Mouse (Mus musculus): ENCODE results near the gene Mybph. TPM values are rescaled to one million over a fixed set of nuclear protein-coding genes. Genes with fewer than 3 reads are reported as not detected.

Gene Mybph
- polyA plus RNA-seq, 1 experiment from 2014 or later = 0.36 TPM

GRCm38 (mm10) chr1:134192024-134192423, 1.2 kb upstream of the Mybph start:
- no peaks in the 10 kb centered on the region for H3K9me3 ChIP-seq (ENCODE audit: control insufficient read depth, low read length)
- H3K27ac ChIP-seq (ENCODE audit: low read depth, low read length) = no peak overlapping the region
- 48% methylated on average over 4 of the region's 4 CpGs for WGBS
- ATAC-seq (replicated peaks; ENCODE audit: low FRiP score) = no peak
- H3K27me3 ChIP-seq (replicated peaks; ENCODE audit: control insufficient read depth, insufficient read depth, low read length) = peaks cover 22% of the 10 kb centered on the region
- DNase-seq (ENCODE audit: low spot score) = no peak
- no peaks in the 10 kb centered on the region for H3K36me3 ChIP-seq (ENCODE audit: control insufficient read depth, insufficient read depth, low read length)
- H3K4me1 ChIP-seq (replicated peaks; ENCODE audit: control insufficient read depth, insufficient read depth, low read length) = peaks cover 13% of the 10 kb centered on the region
- no peak overlapping the region for H3K4me3 ChIP-seq (ENCODE audit: low read depth, low read length)
- H3K4me2 ChIP-seq = no peak overlapping the region
- no peak overlapping the region for H3K9ac ChIP-seq (ENCODE audit: low read depth, low read length)

GRCm38 (mm10) chr1:134193674-134194197, 488 bp downstream of the Mybph start:
- peaks cover 13% of the 10 kb centered on the region for H3K4me1 ChIP-seq (replicated peaks; ENCODE audit: control insufficient read depth, insufficient read depth, low read length)

GRCm38 (mm10) chr1:134194298-134195022, 1.2 kb downstream of the Mybph start:
- H3K9me3 ChIP-seq (ENCODE audit: control insufficient read depth, low read length) = no peaks in the 10 kb centered on the region
- ATAC-seq (replicated peaks; ENCODE audit: low FRiP score) (no peak), DNase-seq (ENCODE audit: low spot score) (no peak)
- H3K27me3 ChIP-seq (replicated peaks; ENCODE audit: control insufficient read depth, insufficient read depth, low read length) = peaks cover 11% of the 10 kb centered on the region; the same call in 1 of the 2 replicates
- H3K4me3 ChIP-seq (ENCODE audit: low read depth, low read length) = no peak overlapping the region
- H3K4me2 ChIP-seq = no peak overlapping the region
- peaks cover 13% of the 10 kb centered on the region for H3K4me1 ChIP-seq (replicated peaks; ENCODE audit: control insufficient read depth, insufficient read depth, low read length)
- WGBS = 77% methylated on average over 16 of the region's 16 CpGs
- H3K9ac ChIP-seq (ENCODE audit: low read depth, low read length) = no peak overlapping the region
- H3K27ac ChIP-seq (ENCODE audit: low read depth, low read length) = no peak overlapping the region
- no peaks in the 10 kb centered on the region for H3K36me3 ChIP-seq (ENCODE audit: control insufficient read depth, insufficient read depth, low read length)

More at GRCm38 (mm10) chr1:134193674-134194197, 488 bp downstream of the Mybph start:
- Histone ChIP-seq H3K36me3 (ENCODE audit: control insufficient read depth, insufficient read depth, low read length) (no peaks in the 10 kb centered on the region), H3K27me3 (replicated peaks; ENCODE audit: control insufficient read depth, insufficient read depth, low read length) (peaks cover 18% of the 10 kb centered on the region), H3K27ac (ENCODE audit: low read depth, low read length) (no peak overlapping the region), H3K9me3 (ENCODE audit: control insufficient read depth, low read length) (no peaks in the 10 kb centered on the region), H3K4me3 (ENCODE audit: low read depth, low read length) (no peak overlapping the region), H3K9ac (ENCODE audit: low read depth, low read length) (no peak overlapping the region), H3K4me2 (no peak overlapping the region)
- 52% methylated on average over 7 of the region's 7 CpGs for WGBS
- no peak for DNase-seq (ENCODE audit: low spot score)
- ATAC-seq (replicated peaks; ENCODE audit: low FRiP score) = no peak

GRCm38 (mm10) chr1:134195117-134195516, 1.9 kb downstream of the Mybph start:
- 31% methylated on average over 2 of the region's 2 CpGs for WGBS
- no peak overlapping the region for H3K9ac ChIP-seq (ENCODE audit: low read depth, low read length)
- ATAC-seq (replicated peaks; ENCODE audit: low FRiP score) = no peak
- H3K4me3 ChIP-seq (ENCODE audit: low read depth, low read length) = no peak overlapping the region
- H3K27me3 ChIP-seq (replicated peaks; ENCODE audit: control insufficient read depth, insufficient read depth, low read length) = peaks cover 10% of the 10 kb centered on the region; the same call in 1 of the 2 replicates
- peaks cover 13% of the 10 kb centered on the region for H3K4me1 ChIP-seq (replicated peaks; ENCODE audit: control insufficient read depth, insufficient read depth, low read length)
- no peak overlapping the region for H3K27ac ChIP-seq (ENCODE audit: low read depth, low read length)
- no peak for DNase-seq (ENCODE audit: low spot score)
- H3K36me3 ChIP-seq (ENCODE audit: control insufficient read depth, insufficient read depth, low read length) = no peaks in the 10 kb centered on the region
- no peaks in the 10 kb centered on the region for H3K9me3 ChIP-seq (ENCODE audit: control insufficient read depth, low read length)
- no peak overlapping the region for H3K4me2 ChIP-seq

GRCm38 (mm10) chr1:134195571-134195970, 2.3 kb downstream of the Mybph start:
- Histone ChIP-seq H3K36me3 (ENCODE audit: control insufficient read depth, insufficient read depth, low read length) (no peaks in the 10 kb centered on the region), H3K9me3 (ENCODE audit: control insufficient read depth, low read length) (no peaks in the 10 kb centered on the region), H3K4me3 (ENCODE audit: low read depth, low read length) (no peak overlapping the region), H3K4me2 (no peak overlapping the region), H3K27me3 (replicated peaks; ENCODE audit: control insufficient read depth, insufficient read depth, low read length) (peaks cover 8% of the 10 kb centered on the region; the same call in 1 of the 2 replicates), H3K4me1 (replicated peaks; ENCODE audit: control insufficient read depth, insufficient read depth, low read length) (peaks cover 13% of the 10 kb centered on the region), H3K27ac (ENCODE audit: low read depth, low read length) (no peak overlapping the region), H3K9ac (ENCODE audit: low read depth, low read length) (no peak overlapping the region)
- WGBS = 22% methylated on average over 3 of the region's 3 CpGs
- DNase-seq (ENCODE audit: low spot score) (no peak), ATAC-seq (replicated peaks; ENCODE audit: low FRiP score) (no peak)

GRCm38 (mm10) chr1:134195979-134196378, 2.7 kb downstream of the Mybph start:
- Histone ChIP-seq H3K27me3 (replicated peaks; ENCODE audit: control insufficient read depth, insufficient read depth, low read length) (peaks cover 6% of the 10 kb centered on the region; the same call in 1 of the 2 replicates), H3K4me2 (no peak overlapping the region), H3K4me3 (ENCODE audit: low read depth, low read length) (no peak overlapping the region), H3K9me3 (ENCODE audit: control insufficient read depth, low read length) (no peaks in the 10 kb centered on the region), H3K9ac (ENCODE audit: low read depth, low read length) (no peak overlapping the region), H3K36me3 (ENCODE audit: control insufficient read depth, insufficient read depth, low read length) (no peaks in the 10 kb centered on the region), H3K27ac (ENCODE audit: low read depth, low read length) (no peak overlapping the region), H3K4me1 (replicated peaks; ENCODE audit: control insufficient read depth, insufficient read depth, low read length) (peaks cover 13% of the 10 kb centered on the region)
- DNase-seq (ENCODE audit: low spot score) (no peak), ATAC-seq (replicated peaks; ENCODE audit: low FRiP score) (no peak)
- 60% methylated on average over 4 of the region's 4 CpGs for WGBS

- no peak overlapping the region for H3K27ac ChIP-seq (ENCODE audit: low read depth, low read length)
- no peaks in the 10 kb centered on the region for H3K36me3 ChIP-seq (ENCODE audit: control insufficient read depth, insufficient read depth, low read length)
- no peak overlapping the region for H3K4me3 ChIP-seq (ENCODE audit: low read depth, low read length)
- ATAC-seq (replicated peaks; ENCODE audit: low FRiP score) (peak; percentile 37; the same call in 1 of the 2 replicates), DNase-seq (ENCODE audit: low spot score) (no peak)
- H3K9me3 ChIP-seq (ENCODE audit: control insufficient read depth, low read length) = no peaks in the 10 kb centered on the region
- H3K4me2 ChIP-seq = no peak overlapping the region
- WGBS = 50% methylated on average over 4 of the region's 4 CpGs
- H3K27me3 ChIP-seq (replicated peaks; ENCODE audit: control insufficient read depth, insufficient read depth, low read length) = peaks cover 6% of the 10 kb centered on the region; the same call in 1 of the 2 replicates
- peaks cover 13% of the 10 kb centered on the region for H3K4me1 ChIP-seq (replicated peaks; ENCODE audit: control insufficient read depth, insufficient read depth, low read length)
- no peak overlapping the region for H3K9ac ChIP-seq (ENCODE audit: low read depth, low read length)
Measured at GRCm38 (mm10) chr1:134196386-134196785, 3.1 kb downstream of the Mybph start.

- Histone ChIP-seq H3K4me2 (no peak overlapping the region), H3K9me3 (ENCODE audit: control insufficient read depth, low read length) (no peaks in the 10 kb centered on the region), H3K9ac (ENCODE audit: low read depth, low read length) (no peak overlapping the region), H3K36me3 (ENCODE audit: control insufficient read depth, insufficient read depth, low read length) (no peaks in the 10 kb centered on the region), H3K27ac (ENCODE audit: low read depth, low read length) (no peak overlapping the region), H3K4me3 (ENCODE audit: low read depth, low read length) (no peak overlapping the region), H3K27me3 (replicated peaks; ENCODE audit: control insufficient read depth, insufficient read depth, low read length) (peaks cover 6% of the 10 kb centered on the region; the same call in 1 of the 2 replicates), H3K4me1 (replicated peaks; ENCODE audit: control insufficient read depth, insufficient read depth, low read length) (peaks cover 13% of the 10 kb centered on the region)
- no peak for DNase-seq (ENCODE audit: low spot score)
- no peak for ATAC-seq (replicated peaks; ENCODE audit: low FRiP score)
- WGBS = 83% methylated on average over 15 of the region's 15 CpGs
Measured at GRCm38 (mm10) chr1:134197325-134197982, 4.2 kb downstream of the Mybph start.
